8 mouse cellular contexts compared by ENCODE assay signal in genomic region chr1:40000899-40001298, GRCm38 (mm10).
DNase-seq lines count a peak whose midpoint lies in the region; ATAC-seq and TF ChIP-seq lines count a peak whose summit lies in the region.
"Had no signal": no experiment of that assay in that cellular context is flagged by ENCODE, and none has a peak within 500 bp of the region (broad histone marks: within the 10 kb centered on the region; RNA-seq: fewer than 3 reads in every experiment).

No protein-coding gene starts in this region.

- peaks cover 14% of the 10 kb centered on the region for H3K79me3 ChIP-seq in C2C12 (ENCODE audit: low read depth)

- peaks cover 41% of the 10 kb centered on the region for H3K79me2 ChIP-seq in C2C12 (ENCODE audit: control insufficient read depth, insufficient read depth)
- H3K79me2 ChIP-seq in MEL (ENCODE audit: control insufficient read depth, insufficient read depth, low read length, poor library complexity), result no peaks in the 10 kb centered on the region

- H3K4me3 ChIP-seq in layer of hippocampus, adult 2 months, result no peak overlapping the region
- no peak overlapping the region for H3K4me3 ChIP-seq in C2C12 (ENCODE audit: insufficient read depth, poor library complexity, severe bottlenecking)
- no peak overlapping the region for H3K4me3 ChIP-seq in MEL (ENCODE audit: control insufficient read depth in 1 of 2, insufficient read depth in 1 of 2, low read depth in 2 of 2, low read length in 2 of 2)
- H3K4me3 ChIP-seq: limb, embryonic 12.5 days had no signal

- H3K4me1 ChIP-seq in MEL (ENCODE audit: control insufficient read depth in 1 of 2, insufficient read depth in 2 of 2, low read length in 2 of 2), result no peaks in the 10 kb centered on the region
- H3K4me1 ChIP-seq: limb, embryonic 12.5 days had no signal

- peak overlapping the region; percentile 48; the same call in 1 of the 2 replicates for H3K27ac ChIP-seq in layer of hippocampus, adult 2 months
- no peak overlapping the region for H3K27ac ChIP-seq in MEL (ENCODE audit: control insufficient read depth, low read depth, low read length)
- H3K27ac ChIP-seq: limb, embryonic 12.5 days had no signal

- TF ChIP-seq EP300 in MEL (IDR thresholded peaks at IDR 0.05; ENCODE audit: low read depth in 1 of 2, low read length in 2 of 2), result no peak

- H3K36me3 ChIP-seq in C2C12 (ENCODE audit: control insufficient read depth, insufficient read depth) (peaks cover 98% of the 10 kb centered on the region), MEL (ENCODE audit: control insufficient read depth in 1 of 2, insufficient read depth in 2 of 2, low read length in 2 of 2) (no peaks in the 10 kb centered on the region)

- H3K27me3 ChIP-seq in C2C12 (ENCODE audit: control insufficient read depth, insufficient read depth, insufficient read length) (no peaks in the 10 kb centered on the region), MEL (ENCODE audit: control insufficient read depth in 1 of 2, insufficient read depth in 2 of 2, low read length in 2 of 2) (no peaks in the 10 kb centered on the region; a peak in 1 of 4 replicates)
- H3K27me3 ChIP-seq: limb, embryonic 12.5 days had no signal

- peak; percentile 78 for ATAC-seq in megakaryocyte progenitor cell, adult 5-6 weeks (replicated peaks; ENCODE audit: poor library complexity)

- no peak for TF ChIP-seq POLR2A in MEL (IDR thresholded peaks at IDR 0.05; ENCODE audit: control insufficient read depth in 1 of 2, insufficient read depth in 1 of 2, low read depth in 1 of 2, low read length in 2 of 2, poor library complexity in 1 of 2)

- TF ChIP-seq RAD21 in MEL (IDR thresholded peaks at IDR 0.05; ENCODE audit: low read depth, low read length), result peak; percentile 33

- no peak overlapping the region for H3K9ac ChIP-seq in MEL (ENCODE audit: control insufficient read depth, low read depth, low read length, poor library complexity, severe bottlenecking)
- H3K9ac ChIP-seq: limb, embryonic 12.5 days had no signal

- no peaks in the 10 kb centered on the region for H3K9me3 ChIP-seq in MEL (replicated peaks; ENCODE audit: insufficient read depth, low read length)
- H3K9me3 ChIP-seq: limb, embryonic 12.5 days had no signal

- DNase-seq in layer of hippocampus, adult 2 months (ENCODE audit: low spot score in 2 of 2), result peak; percentile 58 to 63
- no peak for DNase-seq in layer of hippocampus, adult 9-10 months (ENCODE audit: low spot score)
- peak; percentile 9 for DNase-seq in MEL (ENCODE audit: low read depth, low spot score)
- peak; percentile 34 for DNase-seq in gastrocnemius, postnatal 10 days
- DNase-seq in testis, postnatal 10 days (ENCODE audit: low spot score), result no peak

- no peak overlapping the region for H3ac ChIP-seq in C2C12 (ENCODE audit: control insufficient read depth, insufficient read length, low read depth)

- TF ChIP-seq CTCF in layer of hippocampus, adult 2 months (conservative IDR thresholded peaks at IDR 0.05), result peak; percentile 83
- TF ChIP-seq CTCF in C2C12 (IDR thresholded peaks at IDR 0.05; ENCODE audit: control insufficient read depth, insufficient read depth, insufficient read length) (peak; percentile 19), MEL (IDR thresholded peaks at IDR 0.05 in 2 of 3, conservative IDR thresholded peaks at IDR 0.05 in 1 of 3; ENCODE audit: control insufficient read depth in 1 of 3, insufficient read depth in 1 of 3, low read depth in 2 of 3, low read length in 3 of 3, poor library complexity in 1 of 3, severe bottlenecking in 1 of 3) (peak in 2 of 3 experiments; percentile 48 to 57; a peak in 5 of 6 replicates)

TF ChIP-seq in C2C12, 6 proteins besides CTCF, POLR2A, EP300 and RAD21:
- TF ChIP-seq MAX (IDR thresholded peaks at IDR 0.05) (no peak), USF1 (IDR thresholded peaks at IDR 0.05; ENCODE audit: low read depth) (no peak), FOSL1 (IDR thresholded peaks at IDR 0.05; ENCODE audit: insufficient read depth, low read length, poor library complexity, severe bottlenecking) (no peak), MYOD1 (IDR thresholded peaks at IDR 0.05; ENCODE audit: control insufficient read depth, insufficient read length, low read depth) (no peak), CEBPB (IDR thresholded peaks at IDR 0.05; ENCODE audit: low read depth) (no peak), MYOG (IDR thresholded peaks at IDR 0.05; ENCODE audit: control insufficient read depth, extremely low read depth, insufficient read length) (no peak)

TF ChIP-seq in MEL, 35 proteins besides CTCF, POLR2A, EP300 and RAD21:
- no peak for TF ChIP-seq POLR2AphosphoS2 (IDR thresholded peaks at IDR 0.05; ENCODE audit: low read length)
- TF ChIP-seq SMC3 (IDR thresholded peaks at IDR 0.05; ENCODE audit: low read depth, low read length), result peak; percentile 49
- TF ChIP-seq RCOR1 (IDR thresholded peaks at IDR 0.05; ENCODE audit: low read depth, low read length), result no peak

Comparison
In these comparisons a context has a peak if more than half of its experiments do, and no peak if none do; other contexts are left out.
1. DNase-seq: peak in layer of hippocampus, adult 2 months (2 of 2), MEL (single experiment) and gastrocnemius, postnatal 10 days (single experiment); none in layer of hippocampus, adult 9-10 months (single experiment) and testis, postnatal 10 days (single experiment).
2. CTCF ChIP-seq: peak in every context shown above with its lines; median percentile 83 in layer of hippocampus, adult 2 months; 52 in MEL; 19 in C2C12.